Mouse (Mus musculus) intestine, embryonic 16.5 days (tissue): ENCODE results near the gene Tmem169. TPM values are rescaled to one million over a fixed set of nuclear protein-coding genes. Genes with fewer than 3 reads are reported as not detected.

ENCODE experiments used
- ATAC-seq: fragments of 200-750 bp; cut with Nextera tagmentation; 2 replicates; pipeline ENCODE4 v1.8.0; 2017; ENCODE audit warnings: moderate TSS enrichment, moderate library complexity
- H3K27ac ChIP-seq: fragments of 300-500 bp; sonication (generic); 2 replicates; pipeline ENCODE4 v1.5.1; 2014; ENCODE audit warnings: mild to moderate bottlenecking, low read length
- H3K27me3 ChIP-seq: fragments of 300-500 bp; sonication (generic); replicated peaks from 2 replicates; pipeline ENCODE4 v1.6.1; 2014; ENCODE audit warnings: low read length, control low read depth, mixed read lengths; ENCODE audit not compliant: control insufficient read depth, insufficient read depth
- H3K36me3 ChIP-seq: fragments of 300-500 bp; sonication (generic); 2 replicates; pipeline ENCODE4 v1.6.1; 2014; ENCODE audit warnings: low read length, control low read depth; ENCODE audit not compliant: control insufficient read depth, insufficient read depth
- H3K4me1 ChIP-seq: fragments of 300-500 bp; sonication (generic); 2 replicates; pipeline ENCODE4 v1.6.1; 2014; ENCODE audit warnings: low read length, control low read depth, mixed read lengths; ENCODE audit not compliant: control insufficient read depth, insufficient read depth
- H3K4me2 ChIP-seq: fragments of 300-500 bp; sonication (generic); 2 replicates; pipeline ENCODE4 v1.6.1; 2014; ENCODE audit warnings: low read depth, low read length, control low read depth
- H3K4me3 ChIP-seq: fragments of 300-500 bp; sonication (generic); 2 replicates; pipeline ENCODE4 v1.5.1; 2014; ENCODE audit warnings: mild to moderate bottlenecking, low read length
- H3K9ac ChIP-seq: fragments of 300-500 bp; sonication (generic); 2 replicates; pipeline ENCODE4 v1.6.1; 2014; ENCODE audit warnings: low read depth, low read length
- H3K9me3 ChIP-seq: fragments of 300-500 bp; sonication (generic); 2 replicates; pipeline ENCODE4 v1.6.1; 2016; ENCODE audit warnings: low read length, control low read depth; ENCODE audit not compliant: control insufficient read depth
- WGBS: fragments of 180-500 bp; shearing (Covaris S2); extraction: QIAGEN DNeasy Blood & Tissue Kit; methylation state at CpG from one replicate; pipeline ENCODE4 v1.1.7; 2014; 5-methylcytosine and 5-hydroxymethylcytosine counted together
- polyA plus RNA-seq: library from polyadenylated mRNA; unstranded; fragments of >200 nt; fragmentation: Nextera tagmentation; extraction: Ambion mirVana; gene quantifications from 2 replicates; pipeline ENCODE4 v1.2.1, GENCODE M21; 2015

The Tmem169 gene
- polyA plus RNA-seq, 1 experiment from 2014 or later, result 2.1 TPM

DNA sequence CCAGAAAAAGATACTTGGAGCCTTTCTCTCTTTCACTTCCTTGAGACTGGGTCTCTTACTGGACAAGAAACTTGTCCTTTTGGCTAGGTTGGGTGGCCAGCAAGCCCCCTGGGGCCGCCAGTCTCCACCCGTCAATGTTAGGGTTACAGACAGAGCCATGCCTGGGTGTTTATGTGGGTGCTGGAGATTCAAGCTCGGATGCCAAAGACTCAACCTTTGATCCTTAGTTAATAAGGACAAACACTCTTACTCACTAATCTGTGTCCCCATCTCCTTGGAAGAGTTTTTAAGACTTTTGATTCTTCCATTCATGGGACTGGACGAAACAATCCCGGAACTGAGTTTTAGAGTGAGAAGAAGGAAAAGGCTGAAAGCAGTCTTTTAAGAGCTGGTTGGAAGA lies 54.2 kb downstream of the Tmem169 start:
- Histone ChIP-seq H3K9me3 (no peaks in the 10 kb centered on the region), H3K4me2 (no peak overlapping the region), H3K9ac (no peak overlapping the region), H3K4me3 (no peak overlapping the region), H3K4me1 (no peaks in the 10 kb centered on the region), H3K27me3 (no peaks in the 10 kb centered on the region), H3K27ac (no peak overlapping the region), H3K36me3 (no peaks in the 10 kb centered on the region; the same call in 1 of the 2 replicates)
- WGBS, result 82% methylated on average over 5 of the region's 5 CpGs
- ATAC-seq, result no peak

GRCm38 (mm10) chr1:72347873-72348272 lies 63.7 kb downstream of the Tmem169 start:
- Histone ChIP-seq H3K9ac (no peak overlapping the region), H3K4me2 (no peak overlapping the region), H3K4me3 (no peak overlapping the region), H3K4me1 (no peaks in the 10 kb centered on the region), H3K36me3 (peaks cover 9% of the 10 kb centered on the region; the same call in 1 of the 2 replicates), H3K9me3 (no peaks in the 10 kb centered on the region), H3K27ac (no peak overlapping the region), H3K27me3 (no peaks in the 10 kb centered on the region)
- ATAC-seq, result no peak
- 82% methylated on average over 6 of the region's 6 CpGs for WGBS

Other genes with a start within 250 kb of the Tmem169 start
- gene Mreg, start 72.1 kb upstream of the Tmem169 start, polyA plus RNA-seq, result 7.5 and 13.2 TPM in 2 replicates
- 82.7 and 96.5 TPM in 2 replicates for gene Pecr, start 55 bp upstream of the Tmem169 start, polyA plus RNA-seq
- gene Xrcc5, start 23.1 kb downstream of the Tmem169 start, polyA plus RNA-seq, result 31.7 and 34.0 TPM in 2 replicates